Mouse (Mus musculus) heart, adult 2 months (tissue): ENCODE measurements around the gene Serpini1.

Source experiments
- CTCF ChIP-seq: fragments of 200-600 bp; IDR thresholded peaks from 2 replicates; pipeline ENCODE4 v1.8.1; 2022; ENCODE audit warnings: antibody characterized with exemption, mild to moderate bottlenecking, moderate library complexity
- EP300 ChIP-seq: fragments of 200-500 bp; IDR thresholded peaks from 2 replicates; pipeline ENCODE4 v1.6.1; 2011; ENCODE audit warnings: low read depth, low read length, control low read depth; ENCODE audit not compliant: insufficient read depth
- POLR2A ChIP-seq: fragments of 200-500 bp; IDR thresholded peaks from 2 replicates; pipeline ENCODE4 v1.6.1; 2011; ENCODE audit warnings: mild to moderate bottlenecking, low read depth, low read length, control low read depth; ENCODE audit not compliant: insufficient read depth

DNA sequence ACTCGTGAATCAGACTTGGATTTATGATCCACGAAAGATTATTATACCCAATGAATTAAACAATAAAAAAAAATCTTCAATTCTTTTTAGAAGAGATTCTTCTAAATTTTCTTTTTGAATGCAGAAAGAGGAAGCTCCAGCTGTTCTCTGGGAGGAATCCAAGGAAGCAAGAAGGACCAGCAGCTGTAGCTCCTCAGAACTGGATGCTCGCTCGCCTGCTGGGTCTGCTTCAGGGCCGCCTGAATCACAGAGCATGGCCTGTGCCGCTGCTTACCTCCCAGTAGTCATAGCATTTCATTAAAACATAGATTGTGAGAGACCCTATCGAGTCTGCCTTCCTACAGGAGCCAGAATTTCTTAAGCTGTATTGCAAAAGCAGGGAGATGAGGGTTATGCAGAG, 53.7 kb downstream of the Serpini1 start:
- TF ChIP-seq POLR2A (no peak), CTCF (no peak), EP300 (no peak)
